Mouse (Mus musculus) embryonic facial prominence, embryonic 13.5 days (tissue): ENCODE data around the gene Fam102a. TPM values are rescaled to one million over a fixed set of nuclear protein-coding genes. Genes with fewer than 3 reads are reported as not detected.

Experiments
- ATAC-seq: fragments of 200-750 bp; cut with Nextera tagmentation; 2 replicates; pipeline ENCODE4 v1.8.0; 2017; ENCODE audit warnings: low read depth; ENCODE audit not compliant: insufficient number of reproducible peaks, insufficient read depth, low FRiP score, low TSS enrichment
- H3K27ac ChIP-seq: fragments of 300-500 bp; sonication (generic); 2 replicates; pipeline ENCODE4 v1.5.1; 2015; ENCODE audit warnings: moderate library complexity, mild to moderate bottlenecking, inconsistent platforms
- H3K27me3 ChIP-seq: fragments of 300-500 bp; sonication (generic); 2 replicates; pipeline ENCODE4 v1.6.1; 2015; ENCODE audit warnings: mild to moderate bottlenecking, inconsistent platforms
- H3K36me3 ChIP-seq: fragments of 300-500 bp; sonication (generic); 2 replicates; pipeline ENCODE4 v1.6.1; 2015; ENCODE audit warnings: mild to moderate bottlenecking, inconsistent platforms
- H3K4me1 ChIP-seq: fragments of 300-500 bp; sonication (generic); 2 replicates; pipeline ENCODE4 v1.6.1; 2015; ENCODE audit warnings: inconsistent platforms
- H3K4me2 ChIP-seq: fragments of 300-500 bp; sonication (generic); 2 replicates; pipeline ENCODE4 v1.6.1; 2015; ENCODE audit warnings: moderate library complexity, mild to moderate bottlenecking, inconsistent platforms
- H3K4me3 ChIP-seq: fragments of 300-500 bp; sonication (generic); 2 replicates; pipeline ENCODE4 v1.5.1; 2015; ENCODE audit warnings: mild to moderate bottlenecking, inconsistent platforms
- H3K9ac ChIP-seq: fragments of 300-500 bp; sonication (generic); 2 replicates; pipeline ENCODE4 v1.6.1; 2015; ENCODE audit warnings: mild to moderate bottlenecking, inconsistent platforms
- H3K9me3 ChIP-seq: fragments of 300-500 bp; sonication (generic); 2 replicates; pipeline ENCODE4 v1.6.1; 2016; ENCODE audit warnings: inconsistent platforms
- WGBS: fragments of 180-500 bp; shearing (Covaris S2); methylation state at CpG from one replicate; pipeline ENCODE4 v1.1.7; 2015; ENCODE audit warnings: mixed read lengths; 5-methylcytosine and 5-hydroxymethylcytosine counted together
- polyA plus RNA-seq: library from polyadenylated mRNA; unstranded; fragments of >200 nt; fragmentation: Nextera tagmentation; extraction: Ambion mirVana; gene quantifications from 2 replicates; pipeline ENCODE4 v1.2.1, GENCODE M21; 2015

Fam102a gene
- polyA plus RNA-seq, 1 experiment from 2014 or later = 15.5 TPM

- Histone ChIP-seq H3K27me3 (no peaks in the 10 kb centered on the region), H3K4me3 (no peak overlapping the region), H3K9me3 (no peaks in the 10 kb centered on the region), H3K9ac (no peak overlapping the region), H3K36me3 (peaks cover 17% of the 10 kb centered on the region), H3K4me1 (peaks cover 22% of the 10 kb centered on the region), H3K27ac (peak overlapping the region; percentile 82), H3K4me2 (peak overlapping the region; percentile 56)
- no peak; the same call in 1 of the 2 replicates for ATAC-seq
- 24% methylated on average over 8 of the region's 8 CpGs for WGBS
These were observed 66.4 kb downstream of the Fam102a start for GRCm38 (mm10) chr2:32601417-32602065.

DNA sequence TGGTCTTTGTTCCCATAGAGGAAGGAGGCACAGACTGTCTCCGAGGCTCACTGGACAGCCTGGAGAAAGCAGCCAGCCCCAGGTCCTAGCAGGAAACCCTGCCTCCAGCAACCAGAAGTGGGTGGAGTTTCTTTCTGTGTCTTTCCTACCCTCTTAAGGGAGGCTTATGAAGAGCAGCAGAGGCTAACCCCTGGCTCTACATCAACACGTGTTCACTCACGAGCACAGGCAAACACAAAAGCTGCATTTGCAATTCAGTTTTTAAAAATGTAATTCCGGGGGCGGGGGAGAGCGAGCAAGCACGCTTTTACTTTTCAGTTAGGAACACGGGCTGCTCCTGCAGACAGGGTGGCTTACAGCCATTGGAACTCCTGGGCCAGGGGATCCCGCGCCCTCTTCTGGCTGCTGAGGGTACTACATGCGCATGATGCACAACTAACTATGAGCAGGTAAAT is 67.5 kb downstream of the Fam102a start:
- Histone ChIP-seq H3K27me3 (no peaks in the 10 kb centered on the region), H3K4me2 (peak overlapping the region; percentile 56), H3K27ac (peak overlapping the region; percentile 82), H3K4me3 (peak overlapping the region; percentile 30), H3K36me3 (peaks cover 6% of the 10 kb centered on the region), H3K9ac (peak overlapping the region; percentile 63), H3K9me3 (no peaks in the 10 kb centered on the region), H3K4me1 (peaks cover 27% of the 10 kb centered on the region)
- WGBS = under 1% methylated on average over 11 of the region's 11 CpGs
- no peak for ATAC-seq

GRCm38 (mm10) chr2:32604631-32605030 is 69.5 kb downstream of the Fam102a start:
- Histone ChIP-seq H3K9ac (no peak overlapping the region), H3K27ac (no peak overlapping the region), H3K4me1 (peaks cover 45% of the 10 kb centered on the region), H3K9me3 (no peaks in the 10 kb centered on the region), H3K4me3 (no peak overlapping the region), H3K4me2 (no peak overlapping the region), H3K36me3 (no peaks in the 10 kb centered on the region), H3K27me3 (no peaks in the 10 kb centered on the region)
- no peak for ATAC-seq
- WGBS = 48% methylated on average over 10 of the region's 10 CpGs

GRCm38 (mm10) chr2:32606161-32607142 is 71.3 kb downstream of the Fam102a start:
- Histone ChIP-seq H3K9me3 (no peaks in the 10 kb centered on the region), H3K9ac (peak overlapping the region; percentile 85), H3K36me3 (no peaks in the 10 kb centered on the region), H3K27me3 (no peaks in the 10 kb centered on the region), H3K4me2 (peak overlapping the region; percentile 85), H3K4me3 (peak overlapping the region; percentile 74), H3K27ac (peak overlapping the region; percentile 80), H3K4me1 (peaks cover 56% of the 10 kb centered on the region)
- ATAC-seq = peak; percentile 66
- WGBS = 12% methylated on average over 50 of the region's 55 CpGs

GRCm38 (mm10) chr2:32607262-32607947 is 72.3 kb downstream of the Fam102a start:
- peak overlapping the region; percentile 74 for H3K4me3 ChIP-seq
- 0 out of 2 replicates have a peak, but pooled peaks have one; percentile 26 for ATAC-seq
- H3K4me1 ChIP-seq = peaks cover 46% of the 10 kb centered on the region
- H3K27me3 ChIP-seq = no peaks in the 10 kb centered on the region
- peak overlapping the region; percentile 80 for H3K27ac ChIP-seq
- peaks cover 5% of the 10 kb centered on the region for H3K36me3 ChIP-seq
- 5% methylated on average over 33 of the region's 34 CpGs for WGBS
- H3K4me2 ChIP-seq = peak overlapping the region; percentile 85
- H3K9me3 ChIP-seq = no peaks in the 10 kb centered on the region
- peak overlapping the region; percentile 85 for H3K9ac ChIP-seq

DNA sequence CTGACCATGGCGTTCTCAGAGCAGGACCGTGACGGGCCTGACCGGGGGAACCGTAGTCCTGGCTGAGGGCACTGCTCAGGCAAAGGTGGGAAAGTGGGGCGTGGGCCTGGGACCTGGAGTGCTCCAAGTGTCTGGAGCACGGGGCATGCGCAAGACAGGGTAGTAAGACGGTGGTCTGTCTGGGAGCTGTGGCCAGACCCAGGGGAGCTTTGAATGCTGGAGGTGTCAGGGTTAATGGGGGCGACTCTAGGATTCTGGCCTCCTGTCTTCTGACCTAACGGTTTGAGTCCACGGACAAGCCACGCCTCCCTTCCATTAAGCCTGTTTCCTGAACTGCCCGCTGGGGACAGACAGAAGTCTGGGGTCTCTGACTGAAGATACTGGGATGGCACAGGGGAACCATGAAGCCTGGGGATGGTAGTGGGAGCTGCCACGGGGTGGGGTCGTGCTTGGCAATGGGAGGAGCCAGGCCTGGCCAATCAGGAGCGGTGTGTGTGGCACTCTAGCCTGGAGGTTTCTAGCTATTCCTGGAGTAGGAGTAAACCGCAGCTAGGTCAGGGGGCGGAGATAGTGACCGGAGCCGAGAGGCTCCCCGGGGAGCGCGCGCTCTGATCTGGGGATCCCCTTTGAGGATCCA is 73.1 kb downstream of the Fam102a start:
- WGBS = 7% methylated on average over 25 of the region's 25 CpGs
- H3K4me3 ChIP-seq = peak overlapping the region; percentile 74
- peak overlapping the region; percentile 80 for H3K27ac ChIP-seq
- peaks cover 14% of the 10 kb centered on the region for H3K36me3 ChIP-seq
- H3K27me3 ChIP-seq = no peaks in the 10 kb centered on the region
- H3K9ac ChIP-seq = peak overlapping the region; percentile 85; the same call in 1 of the 2 replicates
- H3K4me1 ChIP-seq = peaks cover 44% of the 10 kb centered on the region
- H3K4me2 ChIP-seq = peak overlapping the region; percentile 85
- no peaks in the 10 kb centered on the region for H3K9me3 ChIP-seq
- ATAC-seq = peak; percentile 75

- H3K9ac ChIP-seq = 0 out of 2 replicates have a peak overlapping the region, but pooled peaks have one; percentile 49
- no peaks in the 10 kb centered on the region for H3K27me3 ChIP-seq
- no peak for ATAC-seq
- 38% methylated on average over 18 of the region's 18 CpGs for WGBS
- H3K36me3 ChIP-seq = peaks cover 18% of the 10 kb centered on the region
- H3K4me2 ChIP-seq = peak overlapping the region; percentile 85
- peaks cover 44% of the 10 kb centered on the region for H3K4me1 ChIP-seq
- H3K9me3 ChIP-seq = no peaks in the 10 kb centered on the region
- peak overlapping the region; percentile 74 for H3K4me3 ChIP-seq
- H3K27ac ChIP-seq = peak overlapping the region; percentile 80
These were observed 73.8 kb downstream of the Fam102a start for GRCm38 (mm10) chr2:32608778-32609435.

DNA sequence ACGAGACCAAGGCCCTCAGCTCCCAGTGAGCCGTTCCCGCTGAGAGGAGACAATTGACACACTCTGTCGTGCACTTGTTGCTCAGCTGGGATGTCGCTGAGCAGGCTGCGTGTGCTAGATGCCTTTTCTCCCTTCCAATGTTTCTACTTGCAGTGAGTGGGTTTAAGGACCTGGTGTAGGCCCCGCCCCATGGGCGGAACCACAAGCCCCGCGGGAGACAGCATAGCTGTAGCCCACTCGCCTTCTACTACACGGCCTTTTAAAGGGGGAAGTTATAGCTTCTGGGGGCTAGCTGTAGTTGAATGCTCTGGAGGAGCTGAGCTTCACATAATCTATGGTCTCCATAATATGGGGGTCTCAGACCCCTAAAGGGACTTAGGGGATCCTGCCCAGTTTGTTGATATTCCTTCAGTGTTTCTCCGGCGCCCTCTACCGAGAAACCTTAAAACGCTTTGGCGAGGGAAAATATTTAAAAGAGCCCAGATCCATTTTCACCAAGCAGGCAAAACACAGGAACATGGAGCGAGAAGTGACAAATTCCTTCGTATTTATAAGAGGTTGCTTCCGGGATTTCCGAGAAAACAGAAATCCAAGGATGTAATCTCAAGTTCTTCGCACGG is 75.6 kb downstream of the Fam102a start:
- Histone ChIP-seq H3K4me3 (peak overlapping the region; percentile 40), H3K9me3 (no peaks in the 10 kb centered on the region), H3K36me3 (peaks cover 32% of the 10 kb centered on the region), H3K27me3 (no peaks in the 10 kb centered on the region), H3K27ac (peak overlapping the region; percentile 66), H3K9ac (peak overlapping the region; percentile 22; the same call in 1 of the 2 replicates), H3K4me1 (peaks cover 44% of the 10 kb centered on the region), H3K4me2 (peak overlapping the region; percentile 58)
- no peak for ATAC-seq
- WGBS = 15% methylated on average over 23 of the region's 23 CpGs

DNA sequence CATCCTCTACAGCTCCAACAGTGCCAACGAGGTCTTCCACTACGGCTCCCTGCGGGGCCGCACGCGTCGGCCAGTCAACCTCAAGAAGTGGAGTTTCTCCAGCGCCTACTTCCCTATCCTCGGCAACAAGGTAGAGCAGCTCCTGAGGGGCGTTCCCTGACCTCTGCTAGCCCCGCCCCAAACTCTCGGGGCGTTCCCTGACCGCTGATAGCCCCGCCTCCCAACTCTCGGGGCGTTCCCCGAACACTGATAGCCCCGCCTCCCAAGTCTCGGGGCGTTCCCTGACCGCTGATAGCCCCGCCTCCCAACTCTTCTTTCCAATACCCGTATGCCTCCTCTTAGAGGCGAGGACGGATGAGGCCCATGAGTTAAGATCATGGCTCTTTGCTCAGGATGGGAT is 77.1 kb downstream of the Fam102a start:
- ATAC-seq = no peak
- H3K9ac ChIP-seq = peak overlapping the region; percentile 27; the same call in 1 of the 2 replicates
- H3K27ac ChIP-seq = no peak overlapping the region
- peaks cover 43% of the 10 kb centered on the region for H3K36me3 ChIP-seq
- no peaks in the 10 kb centered on the region for H3K27me3 ChIP-seq
- 69% methylated on average over 26 of the region's 26 CpGs for WGBS
- H3K4me2 ChIP-seq = no peak overlapping the region
- peaks cover 39% of the 10 kb centered on the region for H3K4me1 ChIP-seq
- no peaks in the 10 kb centered on the region for H3K9me3 ChIP-seq
- H3K4me3 ChIP-seq = no peak overlapping the region

- H3K27ac ChIP-seq = no peak overlapping the region
- no peaks in the 10 kb centered on the region for H3K27me3 ChIP-seq
- peaks cover 34% of the 10 kb centered on the region for H3K4me1 ChIP-seq
- WGBS = 98% methylated on average over 1 of the region's 1 CpGs
- H3K9ac ChIP-seq = no peak overlapping the region
- H3K36me3 ChIP-seq = peaks cover 63% of the 10 kb centered on the region
- no peak overlapping the region for H3K4me3 ChIP-seq
- no peak overlapping the region for H3K4me2 ChIP-seq
- no peak for ATAC-seq
- H3K9me3 ChIP-seq = no peaks in the 10 kb centered on the region
These were observed 82.0 kb downstream of the Fam102a start for GRCm38 (mm10) chr2:32617109-32617508.
